Mouse (Mus musculus) lung, postnatal 0 days (tissue): ENCODE measurements around the gene Agfg1.
"Not testable (repeated sequence)": the region's sequence is repeated elsewhere in the genome, so short reads cannot be mapped to it uniquely, and the experiment has no call there.

Experiments used
- CTCF ChIP-seq: IDR thresholded peaks from 2 replicates; pipeline ENCODE4 v1.5.1; 2016; ENCODE audit warnings: antibody characterized with exemption, mild to moderate bottlenecking
- EP300 ChIP-seq: IDR thresholded peaks from 2 replicates; pipeline ENCODE4 v1.6.1; 2016; ENCODE audit warnings: antibody characterized with exemption, mild to moderate bottlenecking, control low read depth

DNA sequence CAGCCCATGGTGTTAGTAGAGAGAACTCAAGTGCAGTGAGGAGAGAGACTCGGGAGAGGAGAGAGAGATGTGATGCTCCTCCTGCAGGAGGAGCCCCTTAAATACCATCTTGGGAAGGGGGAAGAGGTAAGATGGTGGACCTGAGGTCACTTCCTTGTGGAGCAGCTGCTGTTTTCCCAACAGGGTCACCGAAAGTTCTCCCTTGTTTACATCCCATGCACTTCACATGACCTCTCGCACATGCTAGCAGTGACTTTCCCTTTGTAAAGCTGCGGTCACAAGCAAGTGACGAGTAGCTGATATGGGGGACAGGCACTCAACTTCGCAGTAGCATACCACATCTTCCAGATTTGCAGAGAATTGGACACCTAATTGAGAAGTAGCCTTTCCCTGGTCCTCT lies 92.0 kb downstream of the Agfg1 start, which contains the start of gene Gm6217:
- not testable (repeated sequence) for TF ChIP-seq EP300, CTCF
